Mouse (Mus musculus) brain, embryonic 14.5 days (tissue): ENCODE measurements at regions not wholly inside any gene's neighbourhood (a gene's known extent, or its start where the extent isn't known, plus 50 kb on each side); places are given as distances from the start of the nearest gene placed in this dataset.

ENCODE experiments used
- CTCF ChIP-seq: fragments of 200-500 bp; IDR thresholded peaks from 2 replicates; pipeline ENCODE4 v1.5.1; 2012; ENCODE audit warnings: inconsistent platforms, mild to moderate bottlenecking, moderate library complexity, borderline replicate concordance; ENCODE audit not compliant: insufficient read depth, insufficient read length; ENCODE audit errors: extremely low read depth
- POLR2A ChIP-seq: fragments of 200-500 bp; IDR thresholded peaks from 2 replicates; pipeline ENCODE4 v1.6.1; 2012; ENCODE audit warnings: mild to moderate bottlenecking, inconsistent platforms, borderline replicate concordance; ENCODE audit not compliant: poor library complexity, insufficient read depth, insufficient read length, severe bottlenecking; ENCODE audit errors: extremely low read depth

- TF ChIP-seq CTCF (no peak), POLR2A (no peak)
These were observed 284.6 kb downstream of the Rapgef2 start for GRCm38 (mm10) chr3:79001754-79002153.
